12 mouse cellular contexts compared by ENCODE assay signal in genomic region chr16:92653816-92654215, GRCm38 (mm10).
A peak's percentile ranks its signal among the peaks of the same experiment; 100 is the strongest.
DNase-seq lines count a peak whose midpoint lies in the region; ATAC-seq and TF ChIP-seq lines count a peak whose summit lies in the region.
"Had no signal": no experiment of that assay in that cellular context is flagged by ENCODE, and none has a peak within 500 bp of the region (broad histone marks: within the 10 kb centered on the region; RNA-seq: fewer than 3 reads in every experiment).

No protein-coding gene starts in this region.

- in situ Hi-C loops in CH12.LX (cut with MboI; ENCODE audit: low pct_ligation_motif_present, low pct_unique_long_range_greater_than_20kb, low sequenced_read_pairs) = no loop called here

- peak; percentile 47; the same call in 1 of the 2 replicates for ATAC-seq in kidney, embryonic 14.5 days (ENCODE audit: low FRiP score, low TSS enrichment)
- ATAC-seq in hematopoietic stem cell, adult 5-6 weeks (replicated peaks in 1 of 2; ENCODE audit: insufficient read depth in 1 of 2, low FRiP score in 2 of 2, low TSS enrichment in 1 of 2, low read depth in 1 of 2, poor library complexity in 2 of 2, severe bottlenecking in 2 of 2) = peak; percentile 66 to 77
- no peak for ATAC-seq in liver, embryonic 11.5 days (replicated peaks; ENCODE audit: low FRiP score)

- H3K27me3 ChIP-seq in kidney, embryonic 14.5 days (ENCODE audit: control insufficient read depth, insufficient read depth, low read length) = peaks cover 6% of the 10 kb centered on the region
- no peaks in the 10 kb centered on the region for H3K27me3 ChIP-seq in CH12.LX (replicated peaks)
- H3K27me3 ChIP-seq in liver, embryonic 11.5 days (replicated peaks; ENCODE audit: control insufficient read depth, insufficient read depth, low read length) = no peaks in the 10 kb centered on the region
- H3K27me3 ChIP-seq: neural tube, embryonic 15.5 days had no signal

- dilution Hi-C loops in CH12.LX (cut with MboI; ENCODE audit: extremely low pct_ligation_motif_present, extremely low pct_unique_long_range_greater_than_20kb, low sequenced_read_pairs) = no loop called here

- H3K4me3 ChIP-seq in kidney, embryonic 14.5 days (ENCODE audit: low read length) = no peak overlapping the region
- H3K4me3 ChIP-seq in CH12.LX (replicated peaks in 1 of 3; ENCODE audit: low read depth in 2 of 3, low read length in 2 of 3, poor library complexity in 1 of 3) = no peak overlapping the region
- no peak overlapping the region for H3K4me3 ChIP-seq in olfactory bulb, adult 2 months (ENCODE audit: insufficient read depth, low read depth, low read length)
- no peak overlapping the region for H3K4me3 ChIP-seq in liver, embryonic 11.5 days (ENCODE audit: low read depth, low read length)
- H3K4me3 ChIP-seq: gastrocnemius, adult 2 months; neural tube, embryonic 15.5 days had no signal

- peak overlapping the region; percentile 18; the same call in 1 of the 2 replicates for H3K27ac ChIP-seq in kidney, embryonic 14.5 days (ENCODE audit: low read depth, low read length)
- H3K27ac ChIP-seq in CH12.LX (ENCODE audit: insufficient read depth, low read depth) = no peak overlapping the region
- H3K27ac ChIP-seq in olfactory bulb, adult 2 months (ENCODE audit: insufficient read depth, low read depth, low read length) = 0 out of 2 replicates have a peak overlapping the region, but pooled peaks have one; percentile 14
- no peak overlapping the region for H3K27ac ChIP-seq in liver, embryonic 11.5 days (ENCODE audit: low read depth, low read length)
- H3K27ac ChIP-seq: neural tube, embryonic 15.5 days had no signal

- no peak overlapping the region for H3K4me2 ChIP-seq in kidney, embryonic 14.5 days (replicated peaks; ENCODE audit: low read depth, low read length)
- H3K4me2 ChIP-seq in CH12.LX (ENCODE audit: insufficient read depth, low read depth, poor library complexity, severe bottlenecking) = peak overlapping the region; percentile 3; the same call in 1 of the 2 replicates
- no peak overlapping the region for H3K4me2 ChIP-seq in liver, embryonic 11.5 days
- H3K4me2 ChIP-seq: neural tube, embryonic 15.5 days had no signal

- H3K36me3 ChIP-seq in kidney, embryonic 14.5 days (ENCODE audit: control insufficient read depth, insufficient read depth, low read length) = no peaks in the 10 kb centered on the region
- peaks cover 0 to 65% of the 10 kb centered on the region in 2 experiments for H3K36me3 ChIP-seq in CH12.LX (replicated peaks in 1 of 2; ENCODE audit: control insufficient read depth in 1 of 2, insufficient read depth in 1 of 2, low read length in 1 of 2)
- H3K36me3 ChIP-seq in liver, embryonic 11.5 days (ENCODE audit: control insufficient read depth, insufficient read depth, low read length) = no peaks in the 10 kb centered on the region
- H3K36me3 ChIP-seq: neural tube, embryonic 15.5 days had no signal

- no peak for DNase-seq in kidney, adult 8-10 months
- DNase-seq in CH12.LX (ENCODE audit: extremely low read depth) = peak; percentile 68
- no peak for DNase-seq in liver, embryonic 11.5 days (ENCODE audit: low spot score)
- DNase-seq in MN1 (ENCODE audit: low spot score) = no peak
- no peak for DNase-seq in spleen, postnatal 10 days (ENCODE audit: low spot score in 2 of 2)
- DNase-seq: gastrocnemius, adult 2 months; heart, postnatal 4 days; layer of hippocampus, adult 9-11 months had no signal

- no peaks in the 10 kb centered on the region for H3K79me2 ChIP-seq in CH12.LX (replicated peaks; ENCODE audit: control insufficient read depth, extremely low read depth, insufficient read depth, poor library complexity, severe bottlenecking)

- TF ChIP-seq EP300 in CH12.LX (IDR thresholded peaks at IDR 0.05; ENCODE audit: low read length) = 0 out of 2 replicates have a peak, but pooled peaks have one; percentile 38

- H3K9me3 ChIP-seq in kidney, embryonic 14.5 days (ENCODE audit: control insufficient read depth, low read length) = no peaks in the 10 kb centered on the region
- peaks cover 2% of the 10 kb centered on the region for H3K9me3 ChIP-seq in CH12.LX (replicated peaks; ENCODE audit: low read length)
- no peaks in the 10 kb centered on the region for H3K9me3 ChIP-seq in liver, embryonic 11.5 days (ENCODE audit: control insufficient read depth, low read length)
- H3K9me3 ChIP-seq: neural tube, embryonic 15.5 days had no signal

- peaks cover 3% of the 10 kb centered on the region; the same call in 1 of the 2 replicates for H3K4me1 ChIP-seq in kidney, embryonic 14.5 days (ENCODE audit: control insufficient read depth, insufficient read depth, low read length)
- peaks cover 19 to 46% of the 10 kb centered on the region in 2 experiments for H3K4me1 ChIP-seq in CH12.LX (ENCODE audit: control insufficient read depth in 1 of 2, insufficient read depth in 2 of 2)
- H3K4me1 ChIP-seq in olfactory bulb, adult 2 months (ENCODE audit: control insufficient read depth, insufficient read depth, low read length) = peaks cover 8% of the 10 kb centered on the region
- H3K4me1 ChIP-seq in liver, embryonic 11.5 days (replicated peaks; ENCODE audit: control insufficient read depth, insufficient read depth, low read length) = no peaks in the 10 kb centered on the region; the same call in 1 of the 2 replicates

- no peak for TF ChIP-seq CTCF in CH12.LX (conservative IDR thresholded peaks at IDR 0.05 in 1 of 2, IDR thresholded peaks at IDR 0.05 in 1 of 2; ENCODE audit: low read depth in 2 of 2, low read length in 2 of 2)
- TF ChIP-seq CTCF in olfactory bulb, adult 2 months (IDR thresholded peaks at IDR 0.05; ENCODE audit: insufficient read depth, low read depth, low read length) = no peak

- 17% methylated on average over 5 of the region's 5 CpGs for WGBS in kidney, embryonic 14.5 days
- 35% methylated on average over 5 of the region's 5 CpGs for WGBS in olfactory bulb, adult 2 months
- 65% methylated on average over 5 of the region's 5 CpGs for WGBS in liver, embryonic 11.5 days

- TF ChIP-seq POLR2A in CH12.LX (IDR thresholded peaks at IDR 0.05; ENCODE audit: low read depth, low read length) = no peak
- TF ChIP-seq POLR2A in olfactory bulb, adult 2 months (IDR thresholded peaks at IDR 0.05; ENCODE audit: insufficient read depth, low read depth, low read length) = no peak

- H3K9ac ChIP-seq in kidney, embryonic 14.5 days (ENCODE audit: low read depth, low read length) = no peak overlapping the region
- no peak overlapping the region for H3K9ac ChIP-seq in CH12.LX (ENCODE audit: insufficient read depth, low read depth)
- no peak overlapping the region for H3K9ac ChIP-seq in liver, embryonic 11.5 days (ENCODE audit: low read depth, low read length)
- H3K9ac ChIP-seq: neural tube, embryonic 15.5 days had no signal

- no peak for TF ChIP-seq RAD21 in CH12.LX (IDR thresholded peaks at IDR 0.05; ENCODE audit: low read depth, low read length)

TF ChIP-seq in CH12.LX, 34 proteins besides CTCF, POLR2A, EP300 and RAD21:
- TF ChIP-seq NELFE (IDR thresholded peaks at IDR 0.05; ENCODE audit: low read depth, low read length) (no peak), RCOR1 (conservative IDR thresholded peaks at IDR 0.05; ENCODE audit: low read depth, low read length) (0 out of 2 replicates have a peak, but pooled peaks have one; percentile 4), MEF2A (IDR thresholded peaks at IDR 0.05; ENCODE audit: borderline replicate concordance, low read depth, low read length) (0 out of 2 replicates have a peak, but pooled peaks have one; percentile 36), HCFC1 (IDR thresholded peaks at IDR 0.05; ENCODE audit: low read depth, low read length) (no peak), TBP (conservative IDR thresholded peaks at IDR 0.05; ENCODE audit: low read depth, low read length) (no peak), MAFK (IDR thresholded peaks at IDR 0.05; ENCODE audit: insufficient replicate concordance, low read length) (peak; percentile 64), IRF4 (IDR thresholded peaks at IDR 0.05; ENCODE audit: low read depth, low read length) (peak; percentile 77), ETS1 (conservative IDR thresholded peaks at IDR 0.05; ENCODE audit: low read depth, low read length) (peak; percentile 36; the same call in 1 of the 2 replicates), USF1 (IDR thresholded peaks at IDR 0.05; ENCODE audit: low read depth, low read length) (no peak), BHLHE40 (IDR thresholded peaks at IDR 0.05; ENCODE audit: low read depth, low read length) (peak; percentile 39; the same call in 1 of the 2 replicates), MAZ (IDR thresholded peaks at IDR 0.05; ENCODE audit: low read depth, low read length) (no peak), SMC3 (IDR thresholded peaks at IDR 0.05; ENCODE audit: low read depth, low read length) (no peak), JUN (IDR thresholded peaks at IDR 0.05; ENCODE audit: insufficient read depth, low read depth, low read length) (no peak), ZKSCAN1 (IDR thresholded peaks at IDR 0.05; ENCODE audit: borderline replicate concordance, low read depth, low read length) (no peak)

Comparison
In these comparisons a context has a peak if more than half of its experiments do, and no peak if none do; other contexts are left out.
1. H3K27ac ChIP-seq: peak in kidney, embryonic 14.5 days (single experiment) and olfactory bulb, adult 2 months (single experiment); none in CH12.LX (single experiment) and liver, embryonic 11.5 days (single experiment).